Mouse (Mus musculus) adrenal gland, adult 18-20 months (tissue): ENCODE results near the gene Gm47283. TPM values are rescaled to one million over a fixed set of nuclear protein-coding genes. Genes with fewer than 3 reads are reported as not detected.

Experiments used
- total RNA-seq, 2 experiments: library from RNA; stranded (reverse); gene quantifications; 1 replicate in 1 of 2; 2 replicates in 1 of 2; pipeline ENCODE4 v1.2.3; 2021

The Gm47283 gene
- total RNA-seq, 2 experiments from 2014 or later: not detected

Other genes with a start within 250 kb of the Gm47283 start
- gene Gm21860, start 29.9 kb upstream of the Gm47283 start, total RNA-seq: not detected
- gene Gm21748, start 54.4 kb downstream of the Gm47283 start, total RNA-seq: not detected